Mouse (Mus musculus) frontal cortex, postnatal 10 days (tissue): Measurements from ENCODE around the gene Zfp462.
"Not testable (repeated sequence)": the region's sequence is repeated elsewhere in the genome, so short reads cannot be mapped to it uniquely, and the experiment has no call there.

ENCODE experiments used
- DNase-seq, 2 experiments: peaks; one replicate each; pipeline ENCODE4 v3.0.0; 2022; ENCODE audit warnings: low spot score in 2 of 2, mixed read lengths in 1 of 2

Zfp462 gene

DNA sequence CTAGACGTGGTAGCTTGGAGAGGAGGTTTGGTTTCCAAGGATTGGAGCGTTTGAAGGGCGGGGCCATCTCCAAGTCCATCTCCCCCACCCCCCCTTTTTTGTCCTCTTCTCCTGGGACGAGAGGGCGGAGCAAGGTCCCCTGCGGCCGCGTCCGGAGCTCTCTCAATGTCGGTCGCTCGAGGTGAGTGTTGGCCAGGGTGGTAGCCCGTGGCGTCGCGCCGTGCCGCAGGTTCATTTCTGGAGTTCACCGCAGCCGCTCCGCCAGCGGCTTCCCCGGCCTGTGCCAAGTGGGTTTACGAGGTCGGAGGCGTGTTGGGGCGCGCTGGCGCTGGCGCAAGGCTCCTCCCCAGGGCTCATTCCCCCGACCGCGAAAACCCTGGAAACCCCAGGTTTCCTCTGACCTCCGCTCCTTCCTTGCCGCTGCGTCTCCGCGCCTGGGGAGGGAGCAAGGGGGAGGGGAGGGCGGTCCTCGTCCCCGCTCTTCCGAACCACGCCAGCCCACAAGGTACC is at the start of gene Zfp462:
Zfp462 (plus strand) TSS at position 128 of the 510 bp plus-strand sequence.
- peak; percentile 14 to 33 for DNase-seq

DNA sequence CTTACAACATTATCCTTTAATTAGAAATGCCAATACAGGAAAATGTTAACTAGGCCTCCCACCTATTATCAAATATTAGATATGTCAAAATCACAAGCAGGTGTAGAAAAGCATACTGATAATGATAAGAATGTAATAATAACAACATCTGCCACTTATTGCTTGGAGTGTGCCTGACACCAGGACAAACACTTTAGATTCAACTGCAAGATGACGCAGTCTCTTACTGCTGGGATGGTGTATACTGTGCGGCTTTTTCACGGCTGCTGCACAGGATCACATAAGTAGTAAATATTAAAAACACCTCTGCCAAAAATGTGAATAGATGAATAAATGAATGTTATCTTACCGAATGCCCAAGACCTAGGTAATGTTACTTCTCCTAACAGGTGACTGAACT is 48.8 kb upstream of the Zfp462 start:
- DNase-seq = no peak

DNA sequence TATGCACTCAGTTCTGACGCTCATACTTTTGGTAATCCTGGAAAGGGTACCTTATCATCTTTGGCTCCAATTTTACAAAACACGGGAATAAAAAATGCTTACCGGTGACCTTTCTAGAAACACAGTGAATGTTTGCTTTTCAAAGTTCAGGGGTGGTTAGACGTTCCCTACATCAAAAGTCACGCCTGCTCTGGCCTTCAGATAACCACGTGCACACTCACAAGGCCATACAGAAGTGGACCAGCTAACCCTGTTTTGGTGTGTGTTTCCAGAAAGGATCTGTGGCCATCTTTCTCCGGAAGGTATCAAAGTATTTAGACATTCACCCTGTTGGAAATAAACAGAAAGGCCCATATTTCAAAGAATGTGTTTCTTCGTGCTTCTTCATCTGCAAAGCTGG is 40.2 kb upstream of the Zfp462 start:
- DNase-seq = no peak

- no peak for DNase-seq
These were observed 39.4 kb upstream of the Zfp462 start for GRCm38 (mm10) chr4:54905399-54905953.

- no peak for DNase-seq
These were observed 34.5 kb upstream of the Zfp462 start for GRCm38 (mm10) chr4:54910300-54910699.

- DNase-seq = no peak
These were observed 26.6 kb upstream of the Zfp462 start for GRCm38 (mm10) chr4:54918276-54918675.

- no peak for DNase-seq
These were observed 21.5 kb upstream of the Zfp462 start for GRCm38 (mm10) chr4:54923386-54923785.

- no peak for DNase-seq
These were observed 20.5 kb upstream of the Zfp462 start for GRCm38 (mm10) chr4:54924306-54924705.

GRCm38 (mm10) chr4:54926456-54926855 is 18.4 kb upstream of the Zfp462 start:
- DNase-seq = not testable (repeated sequence)

- DNase-seq = not testable (repeated sequence)
These were observed 17.4 kb upstream of the Zfp462 start for GRCm38 (mm10) chr4:54927321-54928062.

DNA sequence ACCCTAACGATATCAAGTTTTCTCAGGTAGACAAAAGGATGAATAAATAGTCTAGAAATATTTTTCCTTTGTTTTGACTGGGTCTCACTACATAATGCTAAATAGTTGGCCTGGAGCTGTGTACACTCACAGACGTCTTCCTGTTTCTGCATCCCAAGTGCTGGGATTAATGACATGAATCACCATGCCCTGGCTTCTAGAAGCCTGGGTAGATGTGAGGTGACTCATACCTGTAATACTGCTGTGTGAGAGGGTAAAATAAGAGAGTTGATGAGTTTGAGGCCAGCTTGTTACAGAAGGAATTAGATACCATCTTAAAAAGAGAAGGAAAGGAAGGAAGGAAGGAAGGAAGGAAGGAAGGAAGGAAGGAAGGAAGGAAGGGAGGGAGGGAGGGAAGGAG is 15.2 kb upstream of the Zfp462 start:
- no peak for DNase-seq

GRCm38 (mm10) chr4:54932668-54933067 is 12.2 kb upstream of the Zfp462 start:
- no peak for DNase-seq

GRCm38 (mm10) chr4:54937161-54937560 is 7.7 kb upstream of the Zfp462 start:
- no peak for DNase-seq

DNA sequence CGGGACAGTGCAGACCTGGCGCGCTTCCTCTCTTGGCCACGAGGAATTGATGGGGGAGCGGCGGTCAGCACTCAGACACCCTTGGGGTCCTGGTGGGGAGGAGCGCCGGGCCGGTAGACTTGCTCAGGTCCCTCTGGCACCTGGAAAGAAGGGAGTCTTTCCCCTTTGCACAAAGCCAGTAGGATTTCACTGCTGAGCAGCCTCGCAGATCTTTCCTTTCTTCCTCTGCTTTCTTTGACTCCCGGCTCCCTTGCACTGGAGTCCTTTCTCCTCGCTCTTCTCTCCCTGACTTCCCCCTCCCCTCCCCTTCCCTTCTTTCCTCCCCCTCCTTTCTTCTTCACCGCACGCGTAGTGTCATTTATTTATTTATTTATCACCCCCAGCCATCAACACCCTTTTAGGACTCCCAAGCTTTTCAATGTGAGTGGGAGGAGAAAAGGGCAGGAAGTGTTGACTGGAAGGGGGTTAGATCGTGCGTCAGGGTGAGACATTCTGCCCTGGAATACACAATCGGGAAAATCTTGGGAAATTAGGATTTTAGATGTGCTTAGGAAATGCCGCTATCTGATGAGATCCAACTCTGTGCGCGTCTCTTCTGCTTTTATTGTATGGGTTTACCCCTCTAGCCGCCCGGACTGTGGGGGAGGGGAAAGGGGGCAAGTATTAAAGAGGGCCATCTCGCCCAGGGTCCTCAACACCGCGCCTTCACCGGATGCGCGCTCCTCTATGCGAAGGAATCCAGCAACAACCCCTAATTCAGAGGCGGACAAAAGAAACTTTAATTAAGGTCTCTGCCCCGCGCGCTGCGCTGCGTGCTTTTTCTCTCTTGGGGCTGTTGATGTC is 976 bp downstream of the Zfp462 start:
- DNase-seq = peak in 1 of 2 experiments; percentile 32

DNA sequence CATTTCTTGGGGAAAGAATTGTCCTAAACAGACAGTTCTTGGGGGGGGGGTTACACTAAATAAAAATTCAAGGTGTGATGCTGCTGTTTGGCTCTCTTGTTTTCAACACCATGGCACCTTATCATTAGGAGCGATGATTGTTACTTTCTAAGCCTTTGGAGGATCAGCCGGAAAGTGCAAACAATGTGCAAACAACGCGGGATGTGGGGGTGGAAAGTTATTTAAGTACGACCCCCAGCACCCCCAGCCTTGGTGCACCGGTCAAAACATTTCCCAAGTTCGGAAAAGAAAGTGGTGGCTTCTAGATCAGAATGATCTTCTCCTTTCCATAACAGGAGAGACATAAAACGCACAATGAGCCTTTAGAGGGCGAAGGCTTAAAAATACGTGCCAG is 1.8 kb downstream of the Zfp462 start:
- no peak for DNase-seq

DNA sequence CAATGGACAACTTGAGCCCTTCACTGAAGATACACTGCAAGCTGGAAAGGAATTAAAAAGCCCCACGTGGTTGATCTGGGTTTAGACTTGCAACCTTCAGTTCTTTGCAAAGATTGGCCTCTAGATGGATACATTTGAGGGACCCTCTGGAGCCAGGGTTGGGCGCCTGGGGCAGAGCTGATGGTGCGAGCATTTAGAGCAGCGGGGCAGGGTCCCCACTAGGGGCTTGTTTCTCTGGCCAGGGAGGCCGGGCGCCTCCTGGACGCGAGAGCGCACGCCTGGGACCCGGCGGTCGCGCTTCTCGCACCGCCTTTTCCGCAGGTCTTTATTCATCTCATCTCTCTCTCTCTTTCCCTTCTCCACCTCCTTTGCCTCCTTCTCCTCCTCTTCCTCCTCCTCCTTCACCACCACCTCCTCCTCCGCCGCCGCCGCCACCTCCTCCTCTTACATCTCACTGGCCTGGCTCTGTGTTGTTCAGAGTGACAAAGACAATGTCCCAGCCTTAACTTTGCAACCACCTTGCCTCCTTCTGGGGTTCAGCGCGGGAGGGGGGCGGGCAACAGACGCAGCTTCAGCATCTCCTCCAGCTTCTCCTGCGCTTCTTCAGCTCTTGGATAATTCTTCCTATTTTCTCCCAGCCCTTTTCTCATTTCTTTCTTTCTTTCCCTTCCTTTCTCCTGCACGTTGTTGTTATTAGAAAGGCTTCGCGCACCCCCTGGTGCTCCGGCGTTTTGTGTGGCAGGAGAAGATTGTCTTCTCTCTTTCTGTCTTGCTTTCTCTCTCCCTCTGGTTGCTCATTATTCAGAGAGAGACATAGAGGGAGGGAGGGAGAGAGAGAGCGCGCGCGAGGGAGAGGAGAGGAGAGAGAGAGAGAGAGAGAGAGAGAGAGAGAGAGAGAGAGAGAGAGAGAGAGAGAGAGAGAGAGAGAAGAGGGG is 2.5 kb downstream of the Zfp462 start:
- peak; percentile 33 to 49 for DNase-seq

GRCm38 (mm10) chr4:54947991-54948615 is 3.3 kb downstream of the Zfp462 start:
- DNase-seq = peak in 1 of 2 experiments; percentile 65

- peak in 1 of 2 experiments; percentile 52 for DNase-seq
These were observed 4.0 kb downstream of the Zfp462 start for GRCm38 (mm10) chr4:54948616-54949560.

DNA sequence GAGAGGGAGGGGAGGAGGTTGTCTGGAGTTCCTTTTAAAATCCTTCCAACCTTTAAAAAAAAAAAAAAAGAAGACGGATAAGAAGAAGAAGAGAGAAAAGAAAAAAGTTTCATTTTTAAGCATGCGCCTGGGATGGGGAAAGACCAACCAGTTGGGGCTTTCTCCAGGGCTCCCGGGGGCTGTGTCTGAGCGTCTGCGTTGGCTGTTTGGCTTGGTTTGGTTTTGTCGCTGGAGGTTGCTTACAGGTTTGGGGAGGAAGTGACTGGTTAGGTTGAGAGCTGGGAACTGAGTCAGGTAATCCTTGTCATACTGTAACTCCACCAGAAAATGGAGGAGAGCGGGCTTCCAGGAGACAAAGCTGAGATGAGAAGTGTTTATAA is 4.7 kb downstream of the Zfp462 start:
- no peak for DNase-seq

DNA sequence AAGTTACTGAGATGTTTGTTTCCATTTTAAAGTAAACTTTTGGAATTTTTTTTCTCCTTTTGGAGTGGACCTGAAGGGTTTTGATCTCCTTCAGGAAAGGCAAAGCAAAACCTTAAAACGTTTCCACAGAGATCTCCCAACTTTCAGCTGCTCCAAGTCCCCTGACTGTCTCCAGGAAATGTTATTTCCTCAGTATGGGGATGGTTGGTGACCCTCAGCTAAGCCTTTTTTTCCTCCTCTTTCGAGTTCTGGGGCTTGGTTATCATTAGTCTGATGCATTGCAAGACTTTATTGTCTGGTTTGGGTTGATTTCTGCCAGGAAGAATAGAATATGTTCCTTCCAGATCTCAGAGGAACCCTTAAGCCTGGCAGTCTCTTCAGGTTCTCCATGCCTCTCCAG is 5.3 kb downstream of the Zfp462 start:
- no peak for DNase-seq
